Mouse (Mus musculus) thymus, postnatal 36 days (tissue): ENCODE results near the gene Bmper.

ENCODE experiments used
- DNase-seq, 2 experiments: peaks; one replicate each; pipeline ENCODE4 v3.0.0; 2022; ENCODE audit warnings: mixed read lengths in 2 of 2

The Bmper gene

DNA sequence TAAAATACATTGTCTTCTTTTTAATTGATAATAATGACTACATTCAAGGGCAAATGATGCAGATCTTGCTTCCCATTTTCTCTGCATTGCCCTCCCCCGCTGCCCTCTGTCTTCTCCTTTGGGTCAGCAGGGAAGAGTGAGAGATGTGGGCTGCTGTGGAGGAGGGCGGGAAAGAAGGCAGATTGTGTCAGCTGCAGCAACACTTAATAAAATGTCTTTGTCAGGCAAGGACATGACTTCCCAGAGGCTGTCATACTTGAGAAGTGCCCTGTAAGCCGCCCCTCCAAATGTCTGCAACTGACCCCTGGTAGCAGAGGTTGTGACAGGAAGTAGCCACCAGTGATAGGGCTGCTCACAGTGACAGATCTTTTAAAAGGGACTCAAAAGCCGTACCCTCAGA is 83.3 kb downstream of the Bmper start:
- DNase-seq = no peak

DNA sequence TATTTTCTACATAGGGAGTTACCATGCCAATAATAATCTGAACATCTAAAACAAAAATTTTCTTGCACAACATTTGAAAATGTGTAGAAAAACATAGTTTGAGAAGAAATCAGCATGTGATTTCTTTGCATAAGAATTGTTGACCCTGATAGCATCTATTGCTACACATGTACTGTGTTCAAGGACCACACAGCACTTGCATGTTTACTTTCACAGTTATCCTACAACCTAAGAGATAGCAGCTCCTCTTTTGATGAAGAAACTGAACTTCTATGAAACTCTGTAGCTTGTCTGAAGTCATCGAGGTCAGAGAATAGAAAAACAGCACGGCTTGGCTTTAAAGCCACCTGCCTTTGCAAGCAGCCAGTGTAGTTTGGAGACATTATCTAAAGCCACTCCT is 85.0 kb downstream of the Bmper start:
- no peak for DNase-seq

DNA sequence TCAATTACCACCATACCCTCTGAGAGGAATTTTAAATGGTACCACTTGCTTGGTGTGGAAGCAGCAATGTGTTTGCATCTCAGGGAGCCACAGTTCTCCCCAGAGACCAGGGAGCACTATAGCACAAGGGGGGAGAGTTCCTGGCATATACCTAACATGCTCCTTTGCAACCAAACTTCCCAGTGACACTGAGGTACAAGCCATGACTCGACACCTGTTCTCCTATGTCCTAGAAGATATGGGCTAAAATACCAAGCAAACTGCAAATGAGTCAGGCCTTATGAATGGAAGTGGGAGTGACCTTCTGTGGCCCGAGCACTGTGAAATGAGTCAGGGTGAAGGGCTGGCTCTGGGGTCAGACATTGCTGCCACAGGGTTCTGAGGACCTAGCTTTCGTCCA is 88.1 kb downstream of the Bmper start:
- DNase-seq = no peak

DNA sequence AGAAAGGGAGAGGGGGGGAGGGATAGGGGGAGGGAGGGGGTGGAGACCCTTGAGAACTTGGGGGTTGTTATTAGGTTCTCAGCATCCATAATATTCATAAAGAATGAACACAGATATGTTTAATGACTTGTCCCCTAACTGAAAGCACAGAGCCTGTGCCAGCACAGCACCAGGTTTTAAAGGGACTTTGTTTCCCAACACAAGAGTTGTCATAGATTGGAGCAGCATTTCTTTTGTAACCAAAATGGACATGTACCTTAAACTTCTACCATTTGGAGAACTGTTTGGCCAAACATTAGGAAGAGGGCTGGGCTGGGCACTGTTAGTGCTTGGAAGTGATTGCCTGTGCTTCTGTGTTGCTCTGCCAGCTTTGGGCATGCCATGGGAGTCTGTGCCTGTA is 89.1 kb downstream of the Bmper start:
- DNase-seq = no peak

DNA sequence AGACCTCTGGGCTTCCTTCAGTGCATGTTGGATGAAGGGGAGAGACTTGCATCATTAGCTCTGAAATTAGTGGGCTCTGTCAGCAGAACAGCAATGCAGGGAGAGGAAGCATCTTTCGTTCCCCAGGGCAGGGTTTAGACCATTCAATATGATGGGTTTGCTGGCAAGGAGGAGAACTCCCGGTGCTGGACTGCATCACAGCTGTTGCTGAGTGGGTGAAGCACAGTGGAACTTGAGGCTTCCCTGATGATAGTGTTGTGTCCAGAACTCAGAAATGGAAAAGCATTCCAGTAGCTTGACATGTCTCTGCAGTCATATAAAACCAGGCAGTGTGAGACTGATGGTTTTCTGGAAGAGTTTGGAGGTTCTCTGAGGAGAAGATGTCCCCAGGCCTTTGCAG is 90.0 kb downstream of the Bmper start:
- DNase-seq = no peak

DNA sequence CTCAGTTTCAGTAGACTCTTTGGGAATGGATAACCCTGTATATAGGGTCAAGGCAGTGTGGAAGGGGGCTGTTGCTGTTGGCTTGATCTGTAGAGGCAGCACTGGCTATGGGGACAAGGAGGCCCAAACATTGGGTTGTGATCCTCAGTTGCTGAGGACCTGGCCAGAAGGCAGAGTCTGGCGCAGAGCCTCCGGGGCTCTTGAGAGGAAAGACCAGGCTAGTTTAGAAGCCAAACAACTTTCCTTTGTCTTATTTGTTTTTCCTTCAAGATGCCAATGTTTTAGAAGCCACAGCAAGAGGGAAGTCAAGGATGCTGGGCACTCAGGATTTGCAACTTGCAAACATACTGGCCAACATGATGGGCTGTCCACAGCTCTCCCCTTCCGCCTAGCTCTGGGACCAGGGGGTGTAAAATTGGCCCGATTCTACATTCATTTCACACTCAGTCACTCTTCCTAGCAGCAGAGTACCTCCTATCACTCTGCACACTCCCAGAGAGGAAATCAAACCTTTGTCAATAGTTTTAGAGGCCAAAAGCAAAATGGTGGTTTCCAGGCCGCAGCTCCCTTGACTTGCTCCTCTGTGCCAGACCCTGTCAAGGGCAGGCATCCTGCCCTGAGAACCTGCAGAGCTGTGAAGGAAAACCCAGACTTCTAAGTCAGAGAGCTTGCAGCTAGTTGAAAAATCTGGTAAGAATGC is 92.9 kb downstream of the Bmper start:
- no peak for DNase-seq

DNA sequence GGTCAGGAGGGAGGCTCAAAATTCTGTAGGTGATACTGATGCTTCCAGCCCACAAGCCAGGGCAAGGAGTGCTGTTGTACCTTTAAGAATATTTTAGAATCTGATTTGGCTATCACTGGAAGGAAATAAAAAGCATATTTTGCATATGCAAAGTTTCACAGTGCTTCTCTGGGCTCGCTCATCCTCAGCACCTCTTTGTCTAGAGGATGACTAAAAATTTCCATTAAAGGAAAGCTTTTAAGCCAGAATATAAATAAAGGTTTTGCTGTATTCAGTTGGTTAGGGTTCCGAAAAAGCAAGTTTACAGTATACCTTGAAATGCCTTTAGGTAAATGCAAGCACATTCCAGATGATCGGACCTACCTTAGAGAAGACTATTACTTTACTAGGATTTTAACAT is 105.0 kb downstream of the Bmper start:
- DNase-seq = no peak

DNA sequence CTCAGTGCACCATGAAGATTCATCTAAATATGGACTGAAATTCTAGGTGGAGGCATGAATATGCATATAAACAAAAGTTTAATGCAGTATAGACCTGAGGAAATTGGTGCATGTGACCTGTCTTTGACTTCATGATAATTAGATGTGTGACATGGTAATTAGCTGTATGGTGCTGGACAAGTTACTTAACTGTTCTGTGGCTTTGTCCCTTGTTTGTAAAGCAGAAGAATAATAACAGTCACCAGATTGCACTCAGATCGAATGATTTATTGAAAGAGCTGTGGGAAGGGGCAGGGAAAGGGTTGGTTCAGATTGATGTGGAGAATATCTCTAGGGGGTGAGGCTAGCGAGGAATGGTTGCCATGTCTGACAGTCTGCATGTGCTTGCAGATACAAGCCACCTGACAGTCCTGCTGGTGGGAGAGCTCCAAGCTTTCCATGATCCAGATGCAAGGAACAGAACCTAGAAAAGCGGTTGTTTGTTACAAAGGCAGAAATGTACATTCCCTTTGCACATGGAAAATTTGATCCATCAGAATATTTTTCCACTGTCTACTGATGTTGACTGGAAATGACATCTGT is 110.3 kb downstream of the Bmper start:
- no peak for DNase-seq

DNA sequence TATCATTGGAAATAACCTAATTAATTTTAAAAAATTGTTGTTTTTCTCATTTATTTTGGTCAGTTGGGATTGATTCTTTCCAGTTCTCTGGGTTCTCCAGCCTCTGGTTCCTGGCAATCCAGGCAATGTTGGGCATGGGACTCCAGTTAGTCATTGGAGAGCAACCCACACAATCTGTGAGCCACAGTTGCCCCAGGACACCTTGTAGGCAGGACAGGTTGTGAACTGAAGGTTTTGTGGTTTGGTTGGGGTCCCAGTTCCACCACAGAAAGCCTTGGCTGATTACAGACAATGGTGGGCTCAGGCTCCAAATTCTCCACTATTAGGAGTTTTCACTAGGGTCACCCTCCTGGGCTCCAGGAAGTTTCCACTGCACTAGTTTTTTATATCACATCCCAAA is 117.7 kb downstream of the Bmper start:
- DNase-seq = no peak

DNA sequence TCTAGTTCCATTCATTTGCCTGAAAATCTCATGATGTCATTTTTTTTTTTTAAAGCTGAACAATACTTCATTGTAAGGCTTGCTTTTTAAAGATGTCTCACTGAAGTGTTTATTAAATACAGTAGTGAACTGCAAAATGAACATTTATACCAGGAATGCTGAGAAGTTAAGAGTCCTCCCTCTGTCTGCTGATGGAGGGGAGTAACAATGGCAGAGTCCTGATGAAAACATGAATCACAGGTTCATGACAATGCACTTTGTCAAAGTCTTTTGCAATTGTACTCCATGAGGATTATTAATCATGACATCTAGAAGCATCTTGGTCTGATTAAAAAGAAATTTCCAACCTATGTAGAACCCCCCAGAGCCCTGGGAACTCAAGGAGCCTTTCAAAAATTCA is 118.4 kb downstream of the Bmper start:
- no peak for DNase-seq

DNA sequence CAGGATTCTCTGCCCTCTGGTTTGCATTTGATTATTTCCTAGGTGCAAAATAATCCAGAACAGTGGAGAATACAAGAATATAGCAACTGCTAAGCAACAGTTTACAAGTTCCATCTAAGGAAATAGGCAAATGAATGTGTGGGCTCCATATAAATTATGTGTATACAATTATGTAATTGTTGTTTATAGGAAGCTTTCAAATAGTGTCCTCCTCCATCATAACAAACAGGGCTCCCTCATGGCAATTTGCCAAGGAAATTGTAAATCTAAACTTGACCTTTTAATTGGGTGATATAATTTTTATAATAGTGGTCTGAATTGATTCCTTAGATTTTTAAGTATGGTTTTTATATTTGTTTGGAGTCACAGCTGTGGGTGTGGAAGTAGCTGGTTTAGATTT is 121.5 kb downstream of the Bmper start:
- DNase-seq = no peak

DNA sequence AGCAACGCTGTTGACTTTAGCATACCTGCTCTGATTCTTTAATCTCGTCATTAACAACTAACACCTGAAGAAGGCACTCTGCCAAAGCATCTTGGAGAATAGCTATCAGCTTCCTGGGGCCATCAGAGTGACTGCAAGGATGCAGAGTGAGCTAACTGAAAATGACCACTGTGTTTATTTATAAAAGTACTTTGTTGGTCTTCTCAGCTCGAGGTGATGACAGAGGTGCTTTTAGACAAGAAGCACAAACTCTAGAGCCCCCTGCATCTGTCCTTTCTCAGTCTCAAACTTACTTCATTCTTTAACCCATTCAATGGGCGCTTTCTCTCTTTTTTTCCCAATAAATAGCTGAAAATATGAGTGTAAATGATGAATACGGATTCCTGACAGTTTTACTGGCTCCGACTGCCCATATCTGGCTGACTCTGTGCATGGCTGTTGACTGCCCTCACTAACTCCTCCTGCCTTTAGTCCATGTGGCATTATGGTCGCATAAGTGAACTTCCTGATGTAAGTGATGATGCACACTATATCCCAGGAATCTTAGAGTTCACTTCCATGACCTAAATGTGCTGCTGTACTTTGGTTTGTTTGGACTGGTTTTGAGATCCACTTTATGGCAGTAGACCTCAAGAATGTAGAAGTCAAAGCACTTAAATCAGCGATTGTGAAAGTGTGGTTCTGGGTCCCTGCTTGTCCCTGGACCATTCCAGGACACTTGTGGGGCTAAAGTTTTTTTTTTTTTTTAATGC is 122.4 kb downstream of the Bmper start:
- DNase-seq = no peak

DNA sequence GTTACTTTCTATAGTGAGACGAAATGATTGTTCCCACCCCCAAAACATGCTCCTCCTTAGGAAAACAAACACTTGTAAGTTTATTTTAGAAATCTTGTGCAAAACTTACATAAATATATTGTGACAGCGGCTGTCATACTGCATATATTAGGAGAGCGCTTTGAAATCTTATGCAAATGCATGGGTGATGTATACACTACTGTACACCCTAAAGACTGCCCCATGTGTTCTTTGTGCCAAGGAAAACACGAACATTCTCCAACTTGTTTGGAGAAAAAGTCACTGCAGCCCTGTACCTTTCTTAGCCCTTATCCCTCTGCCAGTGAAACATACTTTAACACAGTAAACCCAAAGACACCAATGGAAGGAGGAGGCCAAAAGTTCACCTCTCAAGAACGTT is 126.7 kb downstream of the Bmper start:
- DNase-seq = no peak

DNA sequence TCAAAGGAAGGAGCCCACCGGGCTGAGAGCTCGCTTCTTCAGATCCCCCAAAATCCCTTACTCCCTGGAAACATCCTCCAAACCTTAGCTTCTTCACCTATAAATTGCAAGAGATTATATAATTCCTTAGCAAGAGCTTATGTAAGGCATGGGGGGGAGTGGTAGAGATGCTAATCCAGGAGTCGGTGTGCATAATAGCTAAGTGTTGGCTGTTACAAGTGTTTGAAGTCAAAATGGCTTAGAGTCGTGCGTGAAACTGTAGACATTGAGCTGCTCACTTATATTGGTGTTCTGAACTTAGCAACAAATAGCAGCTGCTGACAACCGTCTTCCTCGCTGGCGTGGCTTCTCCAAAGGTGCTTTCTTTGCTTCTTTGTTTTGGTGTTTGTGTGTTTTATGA is 128.5 kb downstream of the Bmper start:
- DNase-seq = no peak

DNA sequence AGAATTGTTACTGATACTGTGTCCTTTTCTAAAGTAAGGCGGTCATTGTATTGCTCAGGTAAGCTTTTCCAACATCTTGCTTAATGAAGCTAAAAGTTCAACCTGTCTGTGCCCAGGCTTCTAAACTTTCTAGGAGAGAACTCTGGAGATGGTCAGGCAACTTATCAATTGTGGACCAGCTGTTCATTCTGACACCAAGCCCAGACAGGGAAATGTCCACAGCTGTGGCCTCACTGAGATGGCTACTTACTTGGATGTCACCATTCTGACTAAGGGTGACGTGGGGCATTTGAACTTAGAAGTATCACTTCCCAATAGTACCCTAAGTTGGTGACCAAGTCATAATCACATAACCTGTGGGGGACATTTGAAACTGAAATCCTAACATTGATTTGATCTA is 129.5 kb downstream of the Bmper start:
- no peak for DNase-seq

DNA sequence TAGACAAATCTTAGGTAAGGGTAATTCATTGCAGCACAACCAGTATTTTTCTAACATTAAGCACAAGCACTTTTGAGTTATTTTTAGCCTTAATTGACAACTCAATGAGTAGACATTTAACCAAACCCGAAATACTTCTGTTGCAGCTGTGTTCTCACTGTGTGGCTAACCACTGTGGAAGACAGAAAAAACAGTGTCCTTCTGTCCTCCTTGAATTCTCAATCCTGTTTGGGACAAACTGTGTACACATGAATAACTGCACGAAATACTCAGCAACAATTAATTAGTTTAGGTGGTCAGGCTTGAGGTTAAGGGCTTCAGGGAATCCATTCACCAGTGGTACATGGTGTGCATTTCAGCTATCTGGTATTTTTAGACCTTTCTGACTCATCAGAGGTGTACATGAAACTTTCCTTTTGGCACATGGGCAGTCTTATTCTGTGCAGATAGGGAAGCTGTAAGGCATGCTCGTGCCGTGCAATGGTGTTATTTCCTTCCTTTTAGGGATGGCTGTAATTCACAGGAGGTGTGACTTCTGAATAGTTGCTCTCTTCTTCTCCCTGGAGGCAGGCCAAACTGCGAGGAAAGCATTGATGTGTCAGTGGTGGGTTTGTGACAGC is 131.4 kb downstream of the Bmper start:
- no peak for DNase-seq

DNA sequence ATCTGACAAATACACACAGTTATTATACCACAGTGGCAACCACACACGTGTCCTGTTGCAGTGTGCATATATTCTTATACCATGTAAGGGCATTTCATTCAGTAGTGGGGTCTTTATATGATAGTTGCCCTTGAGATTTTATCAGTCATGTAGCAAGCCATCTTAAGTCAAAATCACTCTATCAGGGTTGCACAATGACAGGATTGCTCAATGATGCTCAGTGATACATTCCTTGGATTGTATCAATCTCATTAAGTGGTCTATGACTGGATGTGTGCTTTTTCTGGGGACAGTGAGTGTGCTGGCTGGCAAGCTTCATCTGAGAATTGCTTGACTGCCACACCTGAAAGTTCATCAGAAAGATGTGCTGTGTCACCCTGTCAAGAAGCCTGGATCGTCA is 135.2 kb downstream of the Bmper start:
- DNase-seq = no peak

DNA sequence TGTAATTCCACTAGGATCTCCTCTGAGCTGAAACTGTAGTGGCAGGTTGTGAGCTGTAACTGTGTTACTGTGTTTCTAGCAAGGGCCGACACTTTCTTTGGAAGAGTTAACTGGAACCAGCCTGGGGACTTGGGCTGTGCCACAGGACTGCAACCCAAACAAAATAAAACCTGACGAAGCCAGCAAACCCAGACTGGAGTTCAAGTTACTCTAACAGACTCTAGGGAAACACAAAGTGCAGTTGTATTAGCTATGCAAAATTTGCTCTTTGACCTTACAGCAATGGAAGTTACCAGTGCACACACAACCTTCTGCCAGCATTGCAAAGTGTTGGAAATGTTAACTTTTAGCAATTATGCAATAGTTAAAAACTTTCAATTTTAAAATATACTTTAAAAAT is 140.3 kb downstream of the Bmper start:
- no peak for DNase-seq

DNA sequence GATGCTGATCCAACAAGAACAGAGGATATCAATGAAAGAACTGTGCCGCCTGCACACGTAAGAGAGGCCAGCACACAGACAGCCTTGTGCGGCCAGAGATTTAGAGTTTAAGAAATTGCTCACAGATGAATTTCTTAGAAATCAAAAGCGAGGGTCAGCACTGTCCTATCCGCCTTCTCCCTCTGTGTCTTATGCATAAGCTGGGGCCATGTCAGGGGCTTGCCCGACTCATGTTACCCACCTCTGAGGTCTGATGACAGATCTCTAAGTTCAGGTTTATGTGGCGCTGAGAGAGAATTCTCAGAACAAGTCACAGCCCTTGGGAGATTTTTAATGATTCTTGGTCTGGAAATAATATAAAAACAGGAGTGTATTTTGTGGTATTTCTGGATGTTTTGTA is 140.7 kb downstream of the Bmper start:
- DNase-seq = no peak

DNA sequence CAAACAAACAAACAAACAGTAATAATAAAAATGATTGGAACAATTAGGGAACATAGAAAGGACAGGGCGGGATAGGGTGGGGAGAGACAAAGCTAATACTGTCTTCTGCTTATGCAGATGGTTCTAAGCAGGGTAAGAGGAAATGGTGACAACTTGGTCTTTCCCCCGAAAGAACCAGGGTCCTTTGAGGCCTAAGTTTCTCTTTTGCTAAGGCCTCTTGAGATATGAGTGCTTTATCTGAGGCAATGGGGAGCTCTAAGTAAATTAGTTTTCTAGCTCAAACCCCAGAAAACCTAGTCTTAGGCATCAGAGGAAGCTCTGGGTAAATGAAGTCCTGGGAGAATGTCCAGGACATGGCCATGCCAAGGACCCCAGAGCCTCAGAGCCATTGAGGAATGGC is 141.2 kb downstream of the Bmper start:
- DNase-seq = no peak

DNA sequence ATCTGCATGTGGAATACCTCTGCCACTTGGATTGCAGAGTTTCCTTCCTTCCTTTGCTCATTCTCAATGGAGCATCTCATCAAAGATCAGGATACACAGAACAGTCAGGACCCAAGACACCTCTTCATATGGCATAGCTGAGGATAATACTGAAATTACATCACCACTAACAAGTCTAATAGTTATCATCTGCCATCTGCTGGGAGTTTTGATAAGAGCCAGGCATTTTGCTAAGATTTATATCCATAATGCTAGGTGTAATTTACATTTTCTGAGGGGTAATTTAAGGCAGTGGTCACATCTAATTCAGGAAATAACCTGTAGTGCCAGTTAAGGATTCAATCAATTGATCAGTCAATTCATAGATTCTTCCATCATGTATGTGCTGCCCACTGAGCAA is 145.2 kb downstream of the Bmper start:
- DNase-seq = no peak

DNA sequence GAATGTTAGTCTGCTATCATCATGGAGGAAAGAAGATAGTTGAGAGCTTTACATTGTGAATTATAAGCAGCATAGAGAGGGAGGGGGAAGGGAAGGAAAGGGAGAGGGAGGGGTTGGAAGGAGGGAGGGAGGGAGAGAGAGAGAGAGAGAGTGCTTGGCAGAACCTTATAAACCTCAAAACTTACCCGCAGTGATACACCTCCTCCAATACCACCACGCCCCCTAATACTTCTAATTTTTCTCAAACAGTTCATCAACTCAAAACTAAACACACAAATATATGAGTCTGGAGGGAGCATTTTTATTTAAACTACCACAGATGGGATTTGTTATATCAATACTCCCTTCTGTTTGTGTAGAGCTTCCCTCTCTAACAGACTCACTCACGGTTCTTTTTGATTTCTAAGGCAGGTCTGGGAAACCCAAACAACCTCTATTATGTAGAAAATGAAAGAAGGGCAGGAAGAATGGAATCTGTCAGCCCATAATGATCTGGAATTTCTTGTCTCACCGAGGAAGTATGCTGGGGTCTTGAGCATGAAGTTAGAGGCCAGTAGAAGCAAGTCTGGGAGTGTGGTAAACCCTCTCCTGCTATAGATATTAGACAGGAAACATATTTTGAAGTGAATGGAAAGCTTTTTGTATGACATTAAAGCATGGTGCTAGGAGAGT is 152.0 kb downstream of the Bmper start:
- DNase-seq = no peak
